Mouse (Mus musculus): ENCODE measurements around the gene Sst.

Gene Sst

GRCm38 (mm10) chr16:23890636-23891035, at the start of gene Sst:
Gene Sst (minus strand): TSS chr16:23890958.
- DNase-seq (ENCODE audit: low read depth, low spot score), result no peak

GRCm38 (mm10) chr16:23934397-23934796, 43.6 kb upstream of the Sst start:
- DNase-seq (ENCODE audit: low read depth, low spot score), result no peak

GRCm38 (mm10) chr16:23932294-23932693, 41.5 kb upstream of the Sst start, which contains the start of gene Rtp2:
Gene Rtp2 (minus strand): TSS chr16:23932394.
- DNase-seq (ENCODE audit: low read depth, low spot score), result no peak

- DNase-seq (ENCODE audit: low read depth, low spot score), result no peak
Observed at GRCm38 (mm10) chr16:23931275-23931674, 40.5 kb upstream of the Sst start.

GRCm38 (mm10) chr16:23930426-23931073, 39.8 kb upstream of the Sst start:
- no peak for DNase-seq (ENCODE audit: low read depth, low spot score)

- DNase-seq (ENCODE audit: low read depth, low spot score), result no peak
Observed at GRCm38 (mm10) chr16:23927301-23928114, 36.8 kb upstream of the Sst start.

- DNase-seq (ENCODE audit: low read depth, low spot score), result peak; percentile 72
Observed at GRCm38 (mm10) chr16:23922906-23923305, 32.1 kb upstream of the Sst start.

GRCm38 (mm10) chr16:23921697-23922096, 30.9 kb upstream of the Sst start:
- peak; percentile 68 for DNase-seq (ENCODE audit: low read depth, low spot score)

- no peak for DNase-seq (ENCODE audit: low read depth, low spot score)
Observed at GRCm38 (mm10) chr16:23919418-23919817, 28.7 kb upstream of the Sst start.

- DNase-seq (ENCODE audit: low read depth, low spot score), result peak; percentile 66
Observed at GRCm38 (mm10) chr16:23913401-23913800, 22.6 kb upstream of the Sst start.

- no peak for DNase-seq (ENCODE audit: low read depth, low spot score)
Observed at GRCm38 (mm10) chr16:23912741-23913140, 22.0 kb upstream of the Sst start.

- peak; percentile 65 for DNase-seq (ENCODE audit: low read depth, low spot score)
Observed at GRCm38 (mm10) chr16:23909015-23909354, 18.2 kb upstream of the Sst start.

GRCm38 (mm10) chr16:23908076-23909014, 17.6 kb upstream of the Sst start:
- peak; percentile 68 for DNase-seq (ENCODE audit: low read depth, low spot score)

GRCm38 (mm10) chr16:23906586-23906985, 15.8 kb upstream of the Sst start:
- peak; percentile 63 for DNase-seq (ENCODE audit: low read depth, low spot score)

GRCm38 (mm10) chr16:23901411-23901810, 10.7 kb upstream of the Sst start:
- peak; percentile 42 for DNase-seq (ENCODE audit: low read depth, low spot score)

GRCm38 (mm10) chr16:23900061-23900460, 9.3 kb upstream of the Sst start:
- no peak for DNase-seq (ENCODE audit: low read depth, low spot score)

GRCm38 (mm10) chr16:23898840-23899239, 8.1 kb upstream of the Sst start:
- peak; percentile 91 for DNase-seq (ENCODE audit: low read depth, low spot score)

- DNase-seq (ENCODE audit: low read depth, low spot score), result peak; percentile 84
Observed at GRCm38 (mm10) chr16:23897984-23898586, 7.3 kb upstream of the Sst start.

GRCm38 (mm10) chr16:23897486-23897885, 6.7 kb upstream of the Sst start:
- DNase-seq (ENCODE audit: low read depth, low spot score), result no peak

GRCm38 (mm10) chr16:23895135-23895534, 4.4 kb upstream of the Sst start:
- DNase-seq (ENCODE audit: low read depth, low spot score), result no peak

- DNase-seq (ENCODE audit: low read depth, low spot score), result no peak
Observed at GRCm38 (mm10) chr16:23890151-23890550, 607 bp downstream of the Sst start.
